Mouse (Mus musculus) naive thymus-derived CD4-positive, alpha-beta T cell, adult 2 months (primary cell): ENCODE results near the gene Tssk6.
A peak's percentile ranks its signal among the peaks of the same experiment; 100 is the strongest.

Experiments used
- DNase-seq: peaks from one replicate; pipeline ENCODE4 v3.0.0-alpha.2; 2011; ENCODE audit warnings: low read depth

The Tssk6 gene

GRCm38 (mm10) chr8:69884141-69884540, 17.8 kb upstream of the Tssk6 start:
- no peak for DNase-seq

- DNase-seq = peak; percentile 58
These were observed 14.4 kb upstream of the Tssk6 start, which contains the start of gene Cilp2 for GRCm38 (mm10) chr8:69887289-69888243. Gene Cilp2 (minus strand): TSS chr8:69887687.

GRCm38 (mm10) chr8:69888244-69888866, 13.6 kb upstream of the Tssk6 start:
- DNase-seq = peak; percentile 25

GRCm38 (mm10) chr8:69888902-69889301, 13.1 kb upstream of the Tssk6 start:
- DNase-seq = no peak

GRCm38 (mm10) chr8:69890813-69891241, 11.2 kb upstream of the Tssk6 start:
- peak; percentile 51 for DNase-seq

GRCm38 (mm10) chr8:69893863-69894262, 8.1 kb upstream of the Tssk6 start:
- peak; percentile 66 for DNase-seq

GRCm38 (mm10) chr8:69894836-69895332, 7.1 kb upstream of the Tssk6 start:
- DNase-seq = no peak

GRCm38 (mm10) chr8:69895772-69896451, 6.1 kb upstream of the Tssk6 start:
- DNase-seq = no peak

GRCm38 (mm10) chr8:69897857-69898256, 4.1 kb upstream of the Tssk6 start:
- no peak for DNase-seq

- no peak for DNase-seq
These were observed 2.1 kb upstream of the Tssk6 start for GRCm38 (mm10) chr8:69899876-69900275.

- no peak for DNase-seq
These were observed 1.0 kb upstream of the Tssk6 start for GRCm38 (mm10) chr8:69900895-69901451.

- peak; percentile 98 for DNase-seq
These were observed 361 bp upstream of the Tssk6 start for GRCm38 (mm10) chr8:69901484-69902162.

GRCm38 (mm10) chr8:69903063-69903542, 1.1 kb downstream of the Tssk6 start:
- DNase-seq = peak; percentile 99

GRCm38 (mm10) chr8:69904096-69904495, 2.1 kb downstream of the Tssk6 start:
- DNase-seq = no peak

GRCm38 (mm10) chr8:69906260-69906659, 4.3 kb downstream of the Tssk6 start:
- DNase-seq = no peak

GRCm38 (mm10) chr8:69907106-69907505, 5.1 kb downstream of the Tssk6 start:
- DNase-seq = no peak

GRCm38 (mm10) chr8:69911917-69912316, 9.9 kb downstream of the Tssk6 start:
- no peak for DNase-seq

- DNase-seq = no peak
These were observed 10.6 kb downstream of the Tssk6 start for GRCm38 (mm10) chr8:69912478-69913074.

- DNase-seq = no peak
These were observed 12.5 kb downstream of the Tssk6 start for GRCm38 (mm10) chr8:69914526-69914925.

- no peak for DNase-seq
These were observed 13.8 kb downstream of the Tssk6 start for GRCm38 (mm10) chr8:69915748-69916147.

- no peak for DNase-seq
These were observed 16.5 kb downstream of the Tssk6 start for GRCm38 (mm10) chr8:69918506-69918905.
